Mouse (Mus musculus): ENCODE measurements at regions not wholly inside any gene's neighbourhood (a gene's known extent, or its start where the extent isn't known, plus 50 kb on each side); places are given as distances from the start of the nearest gene placed in this dataset.

- no peak for ATAC-seq (ENCODE audit: insufficient read depth)
- H3K4me2 ChIP-seq: no peak overlapping the region
- H3K4me1 ChIP-seq (replicated peaks): no peaks in the 10 kb centered on the region
- H3K9me3 ChIP-seq (replicated peaks): no peaks in the 10 kb centered on the region
- no peaks in the 10 kb centered on the region for H3K36me3 ChIP-seq (replicated peaks)
- WGBS (ENCODE audit: insufficient replicate concordance): 56% methylated on average over 1 of the region's 1 CpGs
- H3K4me3 ChIP-seq (replicated peaks): no peak overlapping the region
- H3K27me3 ChIP-seq: no peaks in the 10 kb centered on the region
- no peak overlapping the region for H3K27ac ChIP-seq (replicated peaks)
- H3K9ac ChIP-seq: no peak overlapping the region
Measured at GRCm38 (mm10) chr3:41321808-41322207, 233.7 kb upstream of the Jade1 start.

GRCm38 (mm10) chr3:41319214-41319856 is 236.2 kb upstream of the Jade1 start:
- Histone ChIP-seq H3K9me3 (replicated peaks) (no peaks in the 10 kb centered on the region), H3K4me1 (replicated peaks) (no peaks in the 10 kb centered on the region), H3K4me3 (replicated peaks) (no peak overlapping the region), H3K27me3 (no peaks in the 10 kb centered on the region), H3K4me2 (no peak overlapping the region), H3K9ac (no peak overlapping the region), H3K36me3 (replicated peaks) (no peaks in the 10 kb centered on the region), H3K27ac (replicated peaks) (no peak overlapping the region)
- ATAC-seq (ENCODE audit: insufficient read depth): no peak
- WGBS (ENCODE audit: insufficient replicate concordance): 58% methylated on average over 5 of the region's 5 CpGs

- Histone ChIP-seq H3K4me1 (replicated peaks) (no peaks in the 10 kb centered on the region), H3K4me2 (no peak overlapping the region), H3K36me3 (replicated peaks) (no peaks in the 10 kb centered on the region), H3K9ac (no peak overlapping the region), H3K27ac (replicated peaks) (no peak overlapping the region), H3K4me3 (replicated peaks) (no peak overlapping the region), H3K27me3 (no peaks in the 10 kb centered on the region), H3K9me3 (replicated peaks) (no peaks in the 10 kb centered on the region)
- 57% methylated on average over 12 of the region's 12 CpGs for WGBS (ENCODE audit: insufficient replicate concordance)
- no peak for ATAC-seq (ENCODE audit: insufficient read depth)
Measured at GRCm38 (mm10) chr3:41318232-41319131, 235.6 kb upstream of the Pgrmc2 start.

- H3K4me2 ChIP-seq: no peak overlapping the region
- no peak for ATAC-seq (ENCODE audit: insufficient read depth)
- H3K9me3 ChIP-seq (replicated peaks): no peaks in the 10 kb centered on the region
- H3K36me3 ChIP-seq (replicated peaks): no peaks in the 10 kb centered on the region
- no peak overlapping the region for H3K4me3 ChIP-seq (replicated peaks)
- H3K9ac ChIP-seq: no peak overlapping the region
- no peaks in the 10 kb centered on the region for H3K4me1 ChIP-seq (replicated peaks)
- 31% methylated on average over 4 of the region's 4 CpGs for WGBS (ENCODE audit: insufficient replicate concordance)
- no peaks in the 10 kb centered on the region for H3K27me3 ChIP-seq
- no peak overlapping the region for H3K27ac ChIP-seq (replicated peaks)
Measured at GRCm38 (mm10) chr3:41317170-41317569, 234.3 kb upstream of the Pgrmc2 start.

- Histone ChIP-seq H3K9me3 (replicated peaks) (no peaks in the 10 kb centered on the region), H3K9ac (no peak overlapping the region), H3K4me1 (replicated peaks) (no peaks in the 10 kb centered on the region), H3K4me2 (no peak overlapping the region), H3K36me3 (replicated peaks) (no peaks in the 10 kb centered on the region), H3K27ac (replicated peaks) (no peak overlapping the region), H3K4me3 (replicated peaks) (no peak overlapping the region), H3K27me3 (no peaks in the 10 kb centered on the region)
- no peak for ATAC-seq (ENCODE audit: insufficient read depth)
- WGBS (ENCODE audit: insufficient replicate concordance): 68% methylated on average over 6 of the region's 6 CpGs
Measured at GRCm38 (mm10) chr3:41312492-41312891, 229.6 kb upstream of the Pgrmc2 start.

DNA sequence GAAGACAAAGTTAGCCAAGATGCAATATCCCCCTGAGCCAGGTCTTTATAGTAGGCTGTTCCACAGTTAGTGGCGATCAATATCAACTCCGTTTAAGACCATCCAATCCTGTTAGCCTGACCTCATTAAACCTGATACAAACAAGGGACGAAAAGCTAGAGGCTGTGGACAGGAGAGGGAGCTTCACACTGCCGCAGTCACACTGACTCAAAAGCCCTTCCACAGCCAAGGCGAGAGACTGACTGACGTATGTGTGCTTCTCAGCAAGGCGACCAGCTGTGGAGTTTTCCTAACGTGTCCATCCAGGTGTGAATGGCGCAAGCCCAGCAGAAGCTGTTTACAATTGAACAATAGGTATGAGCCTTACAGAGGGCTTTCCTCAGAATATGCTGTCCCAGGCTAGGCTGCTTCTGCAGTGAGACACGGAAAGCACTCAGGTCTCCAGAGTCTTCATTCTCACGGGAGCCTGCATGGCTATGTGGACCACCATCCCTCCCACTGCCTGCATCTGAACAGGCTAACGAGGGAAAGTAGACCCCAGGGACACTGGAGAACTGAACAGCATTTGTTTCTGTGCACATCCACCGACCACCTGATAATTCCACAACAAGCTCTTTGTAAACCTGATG is 224.7 kb upstream of the Pgrmc2 start:
- Histone ChIP-seq H3K4me3 (replicated peaks) (no peak overlapping the region), H3K9ac (no peak overlapping the region), H3K27me3 (no peaks in the 10 kb centered on the region), H3K36me3 (replicated peaks) (no peaks in the 10 kb centered on the region), H3K4me1 (replicated peaks) (no peaks in the 10 kb centered on the region), H3K27ac (replicated peaks) (no peak overlapping the region), H3K4me2 (no peak overlapping the region), H3K9me3 (replicated peaks) (no peaks in the 10 kb centered on the region)
- ATAC-seq (ENCODE audit: insufficient read depth): no peak
- WGBS (ENCODE audit: insufficient replicate concordance): 68% methylated on average over 13 of the region's 13 CpGs

DNA sequence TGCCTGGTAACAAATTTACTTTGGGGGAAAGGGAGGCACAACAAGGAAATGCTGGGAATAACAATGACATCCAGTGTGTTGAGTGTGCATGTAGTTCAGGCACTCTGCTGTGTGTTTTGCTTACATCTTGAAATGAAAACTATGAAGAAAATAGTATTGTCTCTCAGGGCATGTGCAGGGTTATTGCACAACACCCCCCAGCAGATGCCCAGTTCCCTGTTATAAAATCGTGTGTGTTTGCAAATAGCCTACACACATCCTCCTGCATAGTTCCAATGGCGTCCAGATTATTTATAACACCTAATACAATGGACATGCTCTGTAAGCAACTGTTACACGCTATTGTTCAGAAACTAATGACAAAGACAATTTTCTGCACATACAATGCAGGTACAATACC is 220.0 kb upstream of the Pgrmc2 start:
- no peaks in the 10 kb centered on the region for H3K9me3 ChIP-seq (replicated peaks)
- H3K27ac ChIP-seq (replicated peaks): no peak overlapping the region
- 49% methylated on average over 3 of the region's 3 CpGs for WGBS (ENCODE audit: insufficient replicate concordance)
- no peaks in the 10 kb centered on the region for H3K4me1 ChIP-seq (replicated peaks)
- no peak for ATAC-seq (ENCODE audit: insufficient read depth)
- no peak overlapping the region for H3K4me3 ChIP-seq (replicated peaks)
- H3K27me3 ChIP-seq: no peaks in the 10 kb centered on the region
- H3K4me2 ChIP-seq: no peak overlapping the region
- no peaks in the 10 kb centered on the region for H3K36me3 ChIP-seq (replicated peaks)
- H3K9ac ChIP-seq: no peak overlapping the region

- WGBS (ENCODE audit: insufficient replicate concordance): 52% methylated on average over 4 of the region's 4 CpGs
- H3K9ac ChIP-seq: no peak overlapping the region
- no peak for ATAC-seq (ENCODE audit: insufficient read depth)
- H3K9me3 ChIP-seq (replicated peaks): no peaks in the 10 kb centered on the region
- no peak overlapping the region for H3K27ac ChIP-seq (replicated peaks)
- H3K27me3 ChIP-seq: no peaks in the 10 kb centered on the region
- no peaks in the 10 kb centered on the region for H3K4me1 ChIP-seq (replicated peaks)
- H3K4me2 ChIP-seq: no peak overlapping the region
- H3K36me3 ChIP-seq (replicated peaks): no peaks in the 10 kb centered on the region
- no peak overlapping the region for H3K4me3 ChIP-seq (replicated peaks)
Measured at GRCm38 (mm10) chr3:41298776-41299175, 215.9 kb upstream of the Pgrmc2 start.

DNA sequence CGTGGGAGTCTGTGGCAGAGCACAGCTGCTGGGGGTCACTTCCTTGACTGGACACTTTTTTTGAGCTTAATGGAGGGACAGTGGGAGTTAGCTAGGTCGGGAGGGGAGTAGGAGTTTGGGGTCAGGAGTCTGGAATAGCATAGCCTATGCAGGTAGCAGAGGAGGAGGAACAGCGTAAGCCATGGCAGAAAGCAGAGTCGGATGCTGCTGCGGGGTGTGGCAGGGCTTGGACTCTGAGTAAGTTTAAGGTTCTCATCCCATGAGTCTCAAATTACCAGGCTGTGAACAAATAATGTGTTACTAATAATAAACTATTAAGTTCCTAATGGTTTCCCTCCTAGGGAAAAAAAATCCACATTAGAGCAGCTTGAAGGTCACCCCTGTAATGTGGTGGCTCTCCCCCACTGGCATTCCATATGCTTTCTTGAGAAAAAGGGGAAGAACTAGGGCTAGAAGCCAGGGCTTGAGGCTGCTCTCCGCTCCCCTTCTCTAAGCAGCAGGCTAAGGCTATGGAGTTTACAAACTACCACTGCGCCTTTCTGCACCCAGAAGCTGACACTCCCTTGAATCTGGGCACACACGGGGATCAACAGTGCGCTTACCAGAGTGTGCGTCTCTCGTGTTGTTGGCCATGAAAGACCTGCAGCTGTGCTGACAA is 213.4 kb upstream of the Pgrmc2 start:
- no peak overlapping the region for H3K4me2 ChIP-seq
- no peaks in the 10 kb centered on the region for H3K36me3 ChIP-seq (replicated peaks)
- H3K4me1 ChIP-seq (replicated peaks): no peaks in the 10 kb centered on the region
- H3K9ac ChIP-seq: no peak overlapping the region
- no peaks in the 10 kb centered on the region for H3K9me3 ChIP-seq (replicated peaks)
- ATAC-seq (ENCODE audit: insufficient read depth): no peak
- H3K27ac ChIP-seq (replicated peaks): no peak overlapping the region
- 70% methylated on average over 11 of the region's 11 CpGs for WGBS (ENCODE audit: insufficient replicate concordance)
- no peak overlapping the region for H3K4me3 ChIP-seq (replicated peaks)
- no peaks in the 10 kb centered on the region for H3K27me3 ChIP-seq

GRCm38 (mm10) chr3:41295150-41295549 is 212.3 kb upstream of the Pgrmc2 start:
- H3K36me3 ChIP-seq (replicated peaks): no peaks in the 10 kb centered on the region
- H3K4me3 ChIP-seq (replicated peaks): no peak overlapping the region
- no peaks in the 10 kb centered on the region for H3K4me1 ChIP-seq (replicated peaks)
- H3K27me3 ChIP-seq: no peaks in the 10 kb centered on the region
- ATAC-seq (ENCODE audit: insufficient read depth): no peak
- H3K4me2 ChIP-seq: no peak overlapping the region
- H3K9ac ChIP-seq: no peak overlapping the region
- 55% methylated on average over 8 of the region's 8 CpGs for WGBS (ENCODE audit: insufficient replicate concordance)
- H3K9me3 ChIP-seq (replicated peaks): no peaks in the 10 kb centered on the region
- no peak overlapping the region for H3K27ac ChIP-seq (replicated peaks)

Measured in liver, embryonic 15.5 days (tissue).